ENCODE assay signal across 8 mouse cellular contexts in genomic region chr19:4163543-4163887, GRCm38 (mm10). TPM values are rescaled to one million over a fixed set of nuclear protein-coding genes. Genes with fewer than 3 reads are reported as not detected.
A peak's percentile ranks its signal among the peaks of the same experiment; 100 is the strongest.
DNase-seq lines count a peak whose midpoint lies in the region; ATAC-seq and TF ChIP-seq lines count a peak whose summit lies in the region.

No protein-coding gene starts in this region.

- H3K27me3 ChIP-seq in kidney, embryonic 15.5 days: no peaks in the 10 kb centered on the region
- H3K27me3 ChIP-seq in hindbrain, embryonic 16.5 days (replicated peaks; ENCODE audit: control insufficient read depth, insufficient read depth, low read length): no peaks in the 10 kb centered on the region
- H3K27me3 ChIP-seq in midbrain, embryonic 15.5 days (replicated peaks): no peaks in the 10 kb centered on the region

- H3K27ac ChIP-seq in kidney, embryonic 15.5 days: peak overlapping the region; percentile 29
- H3K27ac ChIP-seq in cortical plate, adult 2 months (ENCODE audit: insufficient read depth, low read length): peak overlapping the region; percentile 64; the same call in 1 of the 2 replicates
- peak overlapping the region; percentile 80 for H3K27ac ChIP-seq in hindbrain, embryonic 16.5 days (ENCODE audit: low read depth, low read length)
- H3K27ac ChIP-seq in midbrain, embryonic 15.5 days: peak overlapping the region; percentile 84

- no peak for TF ChIP-seq POLR2A in cortical plate, adult 2 months (IDR thresholded peaks at IDR 0.05; ENCODE audit: extremely low read depth, insufficient read depth, low read length)

- peak; percentile 11; the same call in 1 of the 2 replicates for ATAC-seq in kidney, embryonic 15.5 days (replicated peaks; ENCODE audit: low FRiP score)
- ATAC-seq in hindbrain, embryonic 16.5 days: peak; percentile 48
- ATAC-seq in midbrain, embryonic 15.5 days (replicated peaks): peak; percentile 18

- DNase-seq in kidney, adult 11 months: no peak
- no peak for DNase-seq in left cerebral cortex, adult 8-10 months (ENCODE audit: low spot score in 2 of 2)
- no peak for DNase-seq in cerebellum, adult 11-12 months
- no peak for DNase-seq in spleen, postnatal 10 days (ENCODE audit: low spot score in 2 of 2)

- H3K9me3 ChIP-seq in kidney, embryonic 15.5 days (replicated peaks): no peaks in the 10 kb centered on the region
- H3K9me3 ChIP-seq in hindbrain, embryonic 16.5 days (ENCODE audit: control insufficient read depth, low read length): no peaks in the 10 kb centered on the region
- H3K9me3 ChIP-seq in midbrain, embryonic 15.5 days: no peaks in the 10 kb centered on the region

- peaks cover 18% of the 10 kb centered on the region for H3K4me1 ChIP-seq in kidney, embryonic 15.5 days
- H3K4me1 ChIP-seq in cortical plate, adult 2 months (ENCODE audit: control insufficient read depth, insufficient read depth, low read length): peaks cover 4% of the 10 kb centered on the region
- peaks cover 12% of the 10 kb centered on the region for H3K4me1 ChIP-seq in hindbrain, embryonic 16.5 days (ENCODE audit: control insufficient read depth, insufficient read depth, low read depth, low read length)
- peaks cover 21% of the 10 kb centered on the region for H3K4me1 ChIP-seq in midbrain, embryonic 15.5 days

- WGBS in kidney, embryonic 15.5 days: 33% methylated on average over 4 of the region's 4 CpGs
- 38% methylated on average over 4 of the region's 4 CpGs for WGBS in hindbrain, embryonic 16.5 days
- WGBS in midbrain, embryonic 15.5 days: 31% methylated on average over 4 of the region's 4 CpGs

- H3K4me3 ChIP-seq in kidney, embryonic 15.5 days (replicated peaks): peak overlapping the region; percentile 75
- peak overlapping the region; percentile 58 for H3K4me3 ChIP-seq in cortical plate, adult 2 months (ENCODE audit: insufficient read depth, low read length)
- peak overlapping the region; percentile 74 for H3K4me3 ChIP-seq in hindbrain, embryonic 16.5 days (ENCODE audit: low read length)
- peak overlapping the region; percentile 66 for H3K4me3 ChIP-seq in midbrain, embryonic 15.5 days

- TF ChIP-seq CTCF in cortical plate, adult 2 months (IDR thresholded peaks at IDR 0.05; ENCODE audit: extremely low read depth, insufficient read depth, low read length): no peak

- H3K36me3 ChIP-seq in kidney, embryonic 15.5 days: peaks cover 31% of the 10 kb centered on the region
- peaks cover 24% of the 10 kb centered on the region for H3K36me3 ChIP-seq in hindbrain, embryonic 16.5 days (ENCODE audit: control insufficient read depth, insufficient read depth, low read length)
- peaks cover 15% of the 10 kb centered on the region for H3K36me3 ChIP-seq in midbrain, embryonic 15.5 days (replicated peaks)

- H3K9ac ChIP-seq in kidney, embryonic 15.5 days: peak overlapping the region; percentile 80
- peak overlapping the region; percentile 84 for H3K9ac ChIP-seq in hindbrain, embryonic 16.5 days (ENCODE audit: low read depth, low read length)
- peak overlapping the region; percentile 70 for H3K9ac ChIP-seq in midbrain, embryonic 15.5 days

- peak overlapping the region; percentile 89 for H3K4me2 ChIP-seq in kidney, embryonic 15.5 days
- peak overlapping the region; percentile 67 for H3K4me2 ChIP-seq in hindbrain, embryonic 16.5 days (ENCODE audit: low read length)
- H3K4me2 ChIP-seq in midbrain, embryonic 15.5 days: peak overlapping the region; percentile 92

RNA-seq across cellular contexts. Expression of gene Rps6kb2, which starts 0.4 kb away (rescaled TPM):
- 51.5 and 58.5 TPM in 2 replicates for polyA plus RNA-seq in kidney, embryonic 15.5 days (2015; fragmentation: Nextera tagmentation; extraction: Ambion mirVana)
- polyA plus RNA-seq in cortical plate, adult 2 months (2012; rRNA removed): 79.5 and 91.7 TPM in 2 replicates
- 54.1 and 57.0 TPM in 2 replicates for polyA plus RNA-seq in hindbrain, embryonic 16.5 days (2015; fragmentation: Nextera tagmentation; extraction: Ambion mirVana)
- polyA plus RNA-seq in midbrain, embryonic 15.5 days (2015; fragmentation: Nextera tagmentation; extraction: Ambion mirVana): 60.1 and 60.7 TPM in 2 replicates
- 10 to 100 TPM; 28.6 to 39.6 (median 34.1) TPM for total RNA-seq in left cerebral cortex, adult 8-10 months (2022)

RNA-seq across cellular contexts. Expression of gene Ptprcap, which starts 10.1 kb away (rescaled TPM):
- polyA plus RNA-seq in kidney, embryonic 15.5 days (2015; fragmentation: Nextera tagmentation; extraction: Ambion mirVana): 0.42 and 1.2 TPM in 2 replicates
- 1.3 and 1.6 TPM in 2 replicates for polyA plus RNA-seq in cortical plate, adult 2 months (2012; rRNA removed)
- polyA plus RNA-seq in hindbrain, embryonic 16.5 days (2015; fragmentation: Nextera tagmentation; extraction: Ambion mirVana): 0.41 and 0.63 TPM in 2 replicates
- 0.26 and 0.96 TPM in 2 replicates for polyA plus RNA-seq in midbrain, embryonic 15.5 days (2015; fragmentation: Nextera tagmentation; extraction: Ambion mirVana)
- total RNA-seq in left cerebral cortex, adult 8-10 months (2022): 1 to 10 TPM; 1.6 to 2.2 (median 1.8) TPM

RNA-seq across cellular contexts. Expression of gene Carns1, which starts 11.8 kb away (rescaled TPM):
- 2.9 and 3.1 TPM in 2 replicates for polyA plus RNA-seq in kidney, embryonic 15.5 days (2015; fragmentation: Nextera tagmentation; extraction: Ambion mirVana)
- polyA plus RNA-seq in cortical plate, adult 2 months (2012; rRNA removed): 13.4 and 21.4 TPM in 2 replicates
- 6.5 and 7.9 TPM in 2 replicates for polyA plus RNA-seq in hindbrain, embryonic 16.5 days (2015; fragmentation: Nextera tagmentation; extraction: Ambion mirVana)
- polyA plus RNA-seq in midbrain, embryonic 15.5 days (2015; fragmentation: Nextera tagmentation; extraction: Ambion mirVana): 5.9 and 6.9 TPM in 2 replicates
- 10 to 100 TPM; 12.6 to 15.0 (median 13.4) TPM for total RNA-seq in left cerebral cortex, adult 8-10 months (2022)

RNA-seq across cellular contexts. Expression of gene Coro1b, which starts 15.1 kb away (rescaled TPM):
- polyA plus RNA-seq in kidney, embryonic 15.5 days (2015; fragmentation: Nextera tagmentation; extraction: Ambion mirVana): 165 and 174 TPM in 2 replicates
- polyA plus RNA-seq in cortical plate, adult 2 months (2012; rRNA removed): 207 and 236 TPM in 2 replicates
- 116 and 122 TPM in 2 replicates for polyA plus RNA-seq in hindbrain, embryonic 16.5 days (2015; fragmentation: Nextera tagmentation; extraction: Ambion mirVana)
- polyA plus RNA-seq in midbrain, embryonic 15.5 days (2015; fragmentation: Nextera tagmentation; extraction: Ambion mirVana): 127 and 139 TPM in 2 replicates
- total RNA-seq in left cerebral cortex, adult 8-10 months (2022): 10 to 100 TPM; 86.9 to 98.0 (median 92.5) TPM

RNA-seq across cellular contexts. Expression of gene Cabp4, which starts 19.7 kb away (rescaled TPM):
- 0.05 and 0.10 TPM in 2 replicates for polyA plus RNA-seq in kidney, embryonic 15.5 days (2015; fragmentation: Nextera tagmentation; extraction: Ambion mirVana)
- polyA plus RNA-seq in cortical plate, adult 2 months (2012; rRNA removed): 0.08 and 0.17 TPM in 2 replicates
- polyA plus RNA-seq in hindbrain, embryonic 16.5 days (2015; fragmentation: Nextera tagmentation; extraction: Ambion mirVana): 0.24 and 0.29 TPM in 2 replicates
- polyA plus RNA-seq in midbrain, embryonic 15.5 days (2015; fragmentation: Nextera tagmentation; extraction: Ambion mirVana): 0.22 and 0.28 TPM in 2 replicates
- total RNA-seq in left cerebral cortex, adult 8-10 months (2022): under 1 TPM in 3 of 4 experiments, not detected in 1; 0.17 to 0.37 (median 0.34) TPM

Comparison
In these comparisons a context has a peak if more than half of its experiments do, and no peak if none do; other contexts are left out.
1. H3K27ac ChIP-seq: peak in every context shown above with its lines; median percentile 84 in midbrain, embryonic 15.5 days; 80 in hindbrain, embryonic 16.5 days; 64 in cortical plate, adult 2 months; 29 in kidney, embryonic 15.5 days.